Mouse (Mus musculus): ENCODE data around the gene Olfr99.

DNA sequence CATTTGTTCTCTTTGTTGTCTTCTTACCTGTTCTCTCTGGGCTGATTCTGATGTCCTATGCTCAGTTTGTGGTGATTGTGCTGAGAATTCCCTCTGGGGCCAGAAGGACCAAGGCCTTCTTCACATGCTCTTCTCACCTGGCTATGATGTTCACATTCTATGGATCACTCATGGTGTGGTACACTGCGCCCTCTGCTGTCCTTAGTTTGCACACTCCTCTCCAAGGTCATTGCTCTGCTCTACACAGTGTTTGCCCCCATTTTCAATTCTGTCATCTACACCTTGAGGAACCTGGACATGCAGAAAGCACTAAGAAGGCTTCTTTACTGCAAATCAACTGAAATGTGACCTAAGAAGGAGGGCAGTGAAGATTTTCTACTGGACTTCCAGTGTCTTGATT lies 32.7 kb downstream of the Olfr99 start:
- no peak for TF ChIP-seq CTCF (IDR thresholded peaks at IDR 0.05; ENCODE audit: control insufficient read depth, insufficient read depth, insufficient replicate concordance, low read depth, low read length)
- no peak for TF ChIP-seq POLR2A (IDR thresholded peaks at IDR 0.05; ENCODE audit: control insufficient read depth, low read depth, low read length)

All from testis, adult 2 months (tissue).